Mouse (Mus musculus): ENCODE measurements around the gene Ddx58. TPM values are rescaled to one million over a fixed set of nuclear protein-coding genes. Genes with fewer than 3 reads are reported as not detected.
A peak's percentile ranks its signal among the peaks of the same experiment; 100 is the strongest.

Gene Ddx58
- polyA plus RNA-seq, 1 experiment from 2014 or later, result 10.2 TPM

DNA sequence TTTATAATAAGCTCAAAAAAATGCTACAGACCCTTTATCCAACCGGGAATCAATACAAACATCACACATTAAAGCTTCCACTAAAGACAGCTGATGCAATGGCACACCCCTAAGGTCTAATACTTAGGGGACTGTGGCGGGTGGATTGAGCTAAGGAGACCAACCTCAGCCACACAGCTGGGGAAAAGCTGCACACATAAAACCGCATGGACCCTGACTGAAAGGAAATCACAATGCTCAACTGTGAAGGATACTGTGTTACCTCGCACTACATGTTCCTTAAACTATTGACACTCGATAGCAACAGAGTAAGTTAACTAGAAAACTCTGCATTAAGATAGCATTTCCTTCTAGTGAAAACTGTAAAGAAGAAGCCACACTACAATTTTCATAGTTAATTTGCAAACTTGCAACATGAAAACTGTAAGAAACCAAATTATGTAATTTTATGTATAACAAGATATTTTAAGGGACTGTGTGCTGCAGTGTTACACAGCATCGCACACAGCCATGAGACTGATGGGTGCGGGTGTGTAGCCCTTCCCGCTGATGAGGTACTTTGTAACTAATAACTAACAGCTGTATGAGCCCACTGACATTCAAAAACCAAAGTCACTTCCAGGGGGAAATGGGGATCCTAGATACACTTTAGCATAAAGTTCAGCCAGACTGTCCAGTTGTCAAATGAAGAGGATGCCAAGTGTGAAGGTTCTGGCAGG is 14.9 kb upstream of the Ddx58 start:
- Histone ChIP-seq H3K9ac (no peak overlapping the region), H3K27me3 (no peaks in the 10 kb centered on the region), H3K4me1 (0 out of 2 replicates have a peak, but pooled peaks cover 4% of the 10 kb centered on the region), H3K4me3 (no peak overlapping the region), H3K27ac (peak overlapping the region; percentile 16; the same call in 1 of the 2 replicates), H3K9me3 (no peaks in the 10 kb centered on the region), H3K36me3 (peaks cover 21% of the 10 kb centered on the region), H3K4me2 (replicated peaks) (no peak overlapping the region)
- ATAC-seq (ENCODE audit: low FRiP score, low read depth), result peak; percentile 66
- 51% methylated on average over 8 of the region's 8 CpGs for WGBS

- Histone ChIP-seq H3K36me3 (peaks cover 15% of the 10 kb centered on the region), H3K9me3 (no peaks in the 10 kb centered on the region), H3K4me1 (0 out of 2 replicates have a peak, but pooled peaks cover 4% of the 10 kb centered on the region), H3K27ac (no peak overlapping the region), H3K4me3 (no peak overlapping the region), H3K9ac (no peak overlapping the region), H3K27me3 (no peaks in the 10 kb centered on the region), H3K4me2 (replicated peaks) (no peak overlapping the region)
- WGBS, result 55% methylated on average over 2 of the region's 2 CpGs
- no peak for ATAC-seq (ENCODE audit: low FRiP score, low read depth)
Observed at GRCm38 (mm10) chr4:40253766-40254165, 14.1 kb upstream of the Ddx58 start.

DNA sequence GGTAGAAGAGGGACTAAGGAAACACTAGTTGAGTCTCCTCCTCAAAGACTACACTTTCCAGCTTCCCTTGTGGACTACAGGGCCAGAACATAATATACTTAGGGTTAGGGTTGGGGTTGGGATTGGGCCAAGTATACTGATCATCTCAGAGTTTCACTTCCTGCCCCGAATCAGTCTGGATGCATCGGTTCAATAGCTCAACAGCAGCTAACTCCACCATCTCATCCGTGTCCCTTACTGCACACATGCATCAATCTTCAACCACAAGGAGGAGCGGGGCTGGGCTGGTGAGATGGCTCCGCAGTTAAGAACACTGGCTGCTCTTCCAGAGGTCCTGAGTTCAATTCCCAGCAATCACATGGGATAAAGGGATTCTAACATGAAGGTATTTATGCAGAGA is 11.4 kb upstream of the Ddx58 start:
- H3K27ac ChIP-seq, result no peak overlapping the region
- H3K9ac ChIP-seq, result no peak overlapping the region
- H3K4me2 ChIP-seq (replicated peaks), result no peak overlapping the region
- WGBS, result 95% methylated on average over 5 of the region's 5 CpGs
- no peaks in the 10 kb centered on the region for H3K9me3 ChIP-seq
- H3K4me1 ChIP-seq, result 0 out of 2 replicates have a peak, but pooled peaks cover 4% of the 10 kb centered on the region
- H3K4me3 ChIP-seq, result no peak overlapping the region
- no peak for ATAC-seq (ENCODE audit: low FRiP score, low read depth)
- no peaks in the 10 kb centered on the region for H3K36me3 ChIP-seq
- H3K27me3 ChIP-seq, result no peaks in the 10 kb centered on the region

- ATAC-seq (ENCODE audit: low FRiP score, low read depth), result no peak
Observed at GRCm38 (mm10) chr4:40244035-40244434, 4.4 kb upstream of the Ddx58 start.

DNA sequence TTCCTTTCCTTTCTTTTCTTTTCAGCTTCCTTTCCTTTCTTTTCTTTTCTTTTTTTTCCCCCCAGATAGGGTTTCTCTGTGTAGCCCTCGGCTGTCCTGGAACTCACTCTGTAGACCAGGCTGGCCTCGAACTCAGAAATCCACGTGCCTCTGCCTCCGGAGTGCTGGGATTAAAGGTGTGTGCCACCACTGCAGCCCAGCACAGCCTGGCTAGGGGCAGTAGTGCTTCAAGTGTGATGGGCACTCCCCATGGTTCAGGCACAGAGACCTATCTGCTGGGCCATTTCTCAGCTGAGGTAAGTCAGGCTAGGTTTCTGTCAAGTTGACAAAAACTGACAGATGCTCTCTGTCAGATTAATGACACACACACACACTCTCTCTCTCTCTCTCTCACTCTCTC is 3.4 kb upstream of the Ddx58 start:
- Histone ChIP-seq H3K9ac (no peak overlapping the region), H3K36me3 (no peaks in the 10 kb centered on the region), H3K9me3 (no peaks in the 10 kb centered on the region), H3K4me3 (no peak overlapping the region), H3K4me1 (peaks cover 9% of the 10 kb centered on the region; the same call in 1 of the 2 replicates), H3K4me2 (replicated peaks) (no peak overlapping the region), H3K27me3 (no peaks in the 10 kb centered on the region), H3K27ac (no peak overlapping the region)
- WGBS, result 83% methylated on average over 4 of the region's 4 CpGs
- no peak for ATAC-seq (ENCODE audit: low FRiP score, low read depth)

More at GRCm38 (mm10) chr4:40244035-40244434, 4.4 kb upstream of the Ddx58 start:
- WGBS, result 86% methylated on average over 8 of the region's 8 CpGs
- Histone ChIP-seq H3K27ac (no peak overlapping the region), H3K9ac (no peak overlapping the region), H3K4me1 (0 out of 2 replicates have a peak, but pooled peaks cover under 1% of the 10 kb centered on the region), H3K4me3 (no peak overlapping the region), H3K4me2 (replicated peaks) (no peak overlapping the region), H3K9me3 (no peaks in the 10 kb centered on the region), H3K27me3 (no peaks in the 10 kb centered on the region), H3K36me3 (no peaks in the 10 kb centered on the region)

DNA sequence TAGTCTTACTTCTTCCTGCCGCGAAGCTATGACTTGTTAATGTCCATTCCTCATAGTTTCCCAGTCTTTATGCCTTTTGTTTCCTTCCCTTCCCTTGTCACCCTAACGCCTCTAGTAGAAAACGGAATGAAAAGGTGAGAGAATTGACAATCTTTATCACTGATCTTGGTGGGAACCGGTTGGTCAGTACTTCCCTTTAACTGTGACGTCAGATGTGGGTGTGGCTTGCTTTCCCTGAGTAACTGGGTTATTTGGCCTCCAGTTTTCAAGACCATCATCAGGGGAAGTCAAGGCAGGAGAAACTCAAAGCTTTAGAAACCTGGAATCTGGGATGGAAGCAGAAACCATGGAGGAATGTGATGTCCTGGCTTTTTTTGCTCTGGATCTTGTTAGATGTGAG is 2.3 kb upstream of the Ddx58 start:
- no peaks in the 10 kb centered on the region for H3K9me3 ChIP-seq
- no peak overlapping the region for H3K4me2 ChIP-seq (replicated peaks)
- H3K9ac ChIP-seq, result no peak overlapping the region
- no peak overlapping the region for H3K4me3 ChIP-seq
- no peaks in the 10 kb centered on the region for H3K27me3 ChIP-seq
- H3K36me3 ChIP-seq, result no peaks in the 10 kb centered on the region
- no peak overlapping the region for H3K27ac ChIP-seq
- 53% methylated on average over 6 of the region's 6 CpGs for WGBS
- no peak for ATAC-seq (ENCODE audit: low FRiP score, low read depth)
- peaks cover 9% of the 10 kb centered on the region; the same call in 1 of the 2 replicates for H3K4me1 ChIP-seq

- Histone ChIP-seq H3K4me2 (replicated peaks) (peak overlapping the region; percentile 87), H3K9me3 (no peaks in the 10 kb centered on the region), H3K9ac (peak overlapping the region; percentile 72), H3K27me3 (no peaks in the 10 kb centered on the region), H3K4me3 (peak overlapping the region; percentile 64), H3K36me3 (no peaks in the 10 kb centered on the region), H3K27ac (no peak overlapping the region), H3K4me1 (peaks cover 9% of the 10 kb centered on the region; the same call in 1 of the 2 replicates)
- 0 out of 2 replicates have a peak, but pooled peaks have one; percentile 24 for ATAC-seq (ENCODE audit: low FRiP score, low read depth)
- 41% methylated on average over 5 of the region's 5 CpGs for WGBS
Observed at GRCm38 (mm10) chr4:40240272-40240744, 680 bp upstream of the Ddx58 start.

DNA sequence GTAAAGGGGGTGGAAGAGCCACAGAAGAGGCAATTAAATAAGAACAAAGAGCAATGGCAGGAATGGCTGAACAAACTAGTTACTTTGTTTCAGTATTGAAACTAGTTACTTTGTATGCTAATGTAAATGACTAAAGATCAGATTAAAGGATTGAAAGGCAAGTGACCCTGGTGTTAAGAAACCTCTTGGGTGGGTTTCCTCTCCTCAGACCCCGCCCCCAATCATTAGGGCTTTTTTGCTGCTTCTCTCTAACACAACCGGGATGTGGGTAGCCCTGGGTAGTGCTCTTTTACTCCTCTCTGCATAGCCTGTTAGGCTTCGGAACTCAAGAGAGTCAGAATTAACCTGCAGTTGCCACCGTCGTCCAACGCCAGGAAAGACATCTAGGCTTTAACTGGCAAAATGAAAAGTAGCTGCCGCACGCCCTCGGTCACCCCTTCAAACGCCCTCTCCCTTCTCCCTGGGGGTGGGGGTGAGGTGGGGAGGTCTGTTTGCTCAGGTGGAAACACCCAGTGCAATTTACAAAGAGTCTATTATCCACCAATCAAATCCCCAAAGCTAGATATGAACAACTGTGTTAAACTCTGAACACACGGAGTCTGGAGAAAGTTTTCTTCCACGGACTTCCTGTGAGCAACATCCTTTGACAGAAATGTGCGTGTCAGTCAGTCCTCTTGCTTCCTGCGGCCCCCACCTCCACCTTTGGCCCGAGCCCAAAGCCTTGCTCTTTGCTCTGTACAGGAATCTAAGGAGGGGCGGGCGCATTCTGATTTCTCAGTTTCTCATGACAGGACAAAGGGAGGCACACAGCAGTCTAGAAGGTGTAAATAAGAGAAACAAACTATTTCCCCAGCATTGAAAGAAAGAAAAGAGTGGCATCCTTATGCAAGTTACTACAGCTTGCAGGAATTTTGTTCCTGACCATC is 882 bp downstream of the Ddx58 start:
- 2% methylated on average over 17 of the region's 17 CpGs for WGBS
- Histone ChIP-seq H3K27ac (peak overlapping the region; percentile 33; the same call in 1 of the 2 replicates), H3K27me3 (no peaks in the 10 kb centered on the region), H3K9me3 (no peaks in the 10 kb centered on the region), H3K9ac (peak overlapping the region; percentile 72), H3K36me3 (peaks cover 3% of the 10 kb centered on the region), H3K4me3 (peak overlapping the region; percentile 64), H3K4me1 (peaks cover 9% of the 10 kb centered on the region; the same call in 1 of the 2 replicates), H3K4me2 (replicated peaks) (peak overlapping the region; percentile 87)
- ATAC-seq (ENCODE audit: low FRiP score, low read depth), result peak; percentile 67; the same call in 1 of the 2 replicates

- Histone ChIP-seq H3K9me3 (no peaks in the 10 kb centered on the region), H3K36me3 (peaks cover 3% of the 10 kb centered on the region), H3K4me2 (replicated peaks) (no peak overlapping the region), H3K4me3 (no peak overlapping the region), H3K27ac (no peak overlapping the region), H3K9ac (no peak overlapping the region), H3K27me3 (no peaks in the 10 kb centered on the region), H3K4me1 (peaks cover 9% of the 10 kb centered on the region; the same call in 1 of the 2 replicates)
- ATAC-seq (ENCODE audit: low FRiP score, low read depth), result no peak
- 86% methylated on average over 4 of the region's 4 CpGs for WGBS
Observed at GRCm38 (mm10) chr4:40236829-40237228, 2.8 kb downstream of the Ddx58 start.

DNA sequence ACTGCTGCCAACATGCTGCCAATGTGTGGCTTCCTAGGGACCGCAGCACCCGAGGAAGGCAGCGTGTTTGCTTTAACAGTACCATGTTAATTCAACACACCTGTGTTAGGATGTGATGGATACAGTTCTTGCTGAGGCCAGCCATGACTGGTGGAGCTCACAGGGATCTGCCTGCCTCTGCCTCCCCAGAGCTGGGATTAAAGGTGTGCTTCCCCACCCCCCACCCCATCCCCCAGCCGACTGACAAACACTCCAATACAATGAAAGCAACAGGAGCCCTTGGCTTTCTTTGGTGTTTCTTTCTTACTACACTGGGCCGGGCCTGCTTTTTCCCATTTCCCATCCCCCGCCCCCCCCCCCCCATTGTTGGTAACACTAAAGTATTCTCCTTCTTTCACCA is 5.4 kb downstream of the Ddx58 start:
- Histone ChIP-seq H3K9ac (no peak overlapping the region), H3K4me1 (peaks cover 9% of the 10 kb centered on the region; the same call in 1 of the 2 replicates), H3K4me3 (no peak overlapping the region), H3K27ac (no peak overlapping the region), H3K4me2 (replicated peaks) (no peak overlapping the region), H3K36me3 (peaks cover 3% of the 10 kb centered on the region), H3K9me3 (no peaks in the 10 kb centered on the region), H3K27me3 (no peaks in the 10 kb centered on the region)
- WGBS, result 79% methylated on average over 6 of the region's 6 CpGs
- ATAC-seq (ENCODE audit: low FRiP score, low read depth), result no peak

- ATAC-seq (ENCODE audit: low FRiP score, low read depth), result no peak
- H3K9ac ChIP-seq, result no peak overlapping the region
- WGBS, result 82% methylated on average over 7 of the region's 7 CpGs
Observed at GRCm38 (mm10) chr4:40233062-40233664, 6.5 kb downstream of the Ddx58 start.

More at GRCm38 (mm10) chr4:40233062-40233664, 6.5 kb downstream of the Ddx58 start:
- H3K9me3 ChIP-seq, result no peaks in the 10 kb centered on the region
- H3K27ac ChIP-seq, result no peak overlapping the region
- H3K4me1 ChIP-seq, result no peaks in the 10 kb centered on the region
- H3K36me3 ChIP-seq, result peaks cover 3% of the 10 kb centered on the region
- H3K27me3 ChIP-seq, result no peaks in the 10 kb centered on the region
- H3K4me2 ChIP-seq (replicated peaks), result no peak overlapping the region
- H3K4me3 ChIP-seq, result no peak overlapping the region
